Mouse (Mus musculus): ENCODE data around the gene Catsperg1.

GRCm38 (mm10) chr7:29137429-29137828, 76.4 kb downstream of the Catsperg1 start:
- TF ChIP-seq POLR2A (IDR thresholded peaks at IDR 0.05; ENCODE audit: insufficient read depth, low read depth, low read length) (no peak), CTCF (IDR thresholded peaks at IDR 0.05; ENCODE audit: insufficient read depth, low read depth, low read length) (no peak)
